Mouse (Mus musculus): ENCODE measurements around the gene Lcorl.

DNA sequence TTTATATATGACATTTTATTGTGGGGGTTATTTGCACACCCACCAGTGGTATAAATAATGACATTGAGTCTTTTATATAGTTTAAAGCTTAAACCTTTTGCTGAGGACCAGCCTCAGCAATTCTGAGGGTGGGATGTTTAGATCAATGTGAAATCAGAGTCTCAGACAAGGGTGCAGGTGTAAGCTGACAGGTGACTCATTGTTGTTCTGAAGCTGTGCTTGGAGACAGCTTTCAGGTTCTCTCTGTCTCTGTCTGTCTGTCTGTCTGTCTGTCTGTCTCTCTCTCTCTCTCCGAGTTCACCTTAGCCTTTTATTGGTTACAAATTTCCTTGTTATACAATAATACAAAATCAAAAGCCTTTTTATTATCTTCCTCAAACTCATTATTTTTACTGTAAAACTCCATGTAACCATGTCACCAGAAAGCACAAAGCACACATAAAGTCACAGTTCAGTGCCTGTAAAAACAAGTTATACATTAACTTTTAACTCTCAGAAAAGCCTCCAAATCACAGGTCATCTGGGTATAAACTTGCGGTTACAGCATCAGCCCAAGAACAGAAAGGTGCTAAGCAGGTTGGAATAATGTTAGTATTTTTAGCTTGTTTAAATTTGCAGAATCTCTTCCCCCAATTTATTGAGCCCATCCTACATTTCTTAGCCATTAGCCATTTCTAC lies 206.2 kb downstream of the Lcorl start:
- TF ChIP-seq POLR2A (IDR thresholded peaks at IDR 0.05; ENCODE audit: control insufficient read depth, extremely low read depth, insufficient read depth, low read length, poor library complexity) (no peak), CTCF (IDR thresholded peaks at IDR 0.05; ENCODE audit: borderline replicate concordance, control insufficient read depth, extremely low read depth, insufficient read depth, low read length, poor library complexity) (no peak)

Data from thymus, adult 2 months (tissue).